Mouse (Mus musculus): ENCODE measurements around the gene Ptcd1. TPM values are rescaled to one million over a fixed set of nuclear protein-coding genes. Genes with fewer than 3 reads are reported as not detected.
A peak's percentile ranks its signal among the peaks of the same experiment; 100 is the strongest.

Ptcd1 gene
- total and polyA plus RNA-seq, 3 experiments, result 11.4 to 13.9 (median 11.7) TPM

- TF ChIP-seq NELFE (IDR thresholded peaks at IDR 0.05; ENCODE audit: low read depth, low read length) (no peak), USF1 (IDR thresholded peaks at IDR 0.05; ENCODE audit: low read depth, low read length) (no peak), POLR2AphosphoS2 (IDR thresholded peaks at IDR 0.05; ENCODE audit: low read depth, low read length) (peak; percentile 13; the same call in 1 of the 2 replicates), POLR2A (IDR thresholded peaks at IDR 0.05; ENCODE audit: low read depth, low read length) (peak; percentile 30; the same call in 1 of the 2 replicates), JUN (IDR thresholded peaks at IDR 0.05; ENCODE audit: insufficient read depth, low read depth, low read length) (no peak)
- DNase-seq (ENCODE audit: extremely low read depth), result no peak
- no peaks in the 10 kb centered on the region for H3K9me3 ChIP-seq (replicated peaks; ENCODE audit: low read length)
- H3K9ac ChIP-seq (ENCODE audit: insufficient read depth, low read depth), result no peak overlapping the region
- in situ Hi-C loops (cut with MboI; ENCODE audit: low pct_ligation_motif_present, low pct_unique_long_range_greater_than_20kb, low sequenced_read_pairs) (no loop called here), dilution Hi-C loops (cut with MboI; ENCODE audit: extremely low pct_ligation_motif_present, extremely low pct_unique_long_range_greater_than_20kb, low sequenced_read_pairs) (no loop called here)
- no peaks in the 10 kb centered on the region for H3K4me1 ChIP-seq (ENCODE audit: control insufficient read depth in 1 of 2, insufficient read depth in 2 of 2)
- H3K27ac ChIP-seq (ENCODE audit: insufficient read depth, low read depth), result no peak overlapping the region
- H3K27me3 ChIP-seq (replicated peaks), result no peaks in the 10 kb centered on the region
- H3K36me3 ChIP-seq (replicated peaks in 1 of 2; ENCODE audit: control insufficient read depth in 1 of 2, insufficient read depth in 1 of 2, low read length in 1 of 2), result peaks cover 92 to 95% of the 10 kb centered on the region in 2 experiments
- no peak overlapping the region for H3K4me2 ChIP-seq (ENCODE audit: insufficient read depth, low read depth, poor library complexity, severe bottlenecking)
- H3K79me2 ChIP-seq (replicated peaks; ENCODE audit: control insufficient read depth, extremely low read depth, insufficient read depth, poor library complexity, severe bottlenecking), result no peaks in the 10 kb centered on the region
- no peak overlapping the region for H3K4me3 ChIP-seq (replicated peaks in 1 of 3; ENCODE audit: low read depth in 2 of 3, low read length in 2 of 3, poor library complexity in 1 of 3)
Measured at GRCm38 (mm10) chr5:145129124-145129523, 37.8 kb downstream of the Ptcd1 start.

- Histone ChIP-seq H3K27ac (ENCODE audit: insufficient read depth, low read depth) (no peak overlapping the region), H3K27me3 (replicated peaks) (no peaks in the 10 kb centered on the region), H3K4me1 (ENCODE audit: control insufficient read depth in 1 of 2, insufficient read depth in 2 of 2) (no peaks in the 10 kb centered on the region), H3K9me3 (replicated peaks; ENCODE audit: low read length) (no peaks in the 10 kb centered on the region), H3K4me2 (ENCODE audit: insufficient read depth, low read depth, poor library complexity, severe bottlenecking) (no peak overlapping the region), H3K79me2 (replicated peaks; ENCODE audit: control insufficient read depth, extremely low read depth, insufficient read depth, poor library complexity, severe bottlenecking) (peaks cover under 1% of the 10 kb centered on the region; the same call in 1 of the 2 replicates), H3K4me3 (replicated peaks in 1 of 3; ENCODE audit: low read depth in 2 of 3, low read length in 2 of 3, poor library complexity in 1 of 3) (no peak overlapping the region), H3K9ac (ENCODE audit: insufficient read depth, low read depth) (no peak overlapping the region), H3K36me3 (replicated peaks in 1 of 2; ENCODE audit: control insufficient read depth in 1 of 2, insufficient read depth in 1 of 2, low read length in 1 of 2) (peaks cover 91 to 96% of the 10 kb centered on the region in 2 experiments)
- no peak for DNase-seq (ENCODE audit: extremely low read depth)
- in situ Hi-C loops (cut with MboI; ENCODE audit: low pct_ligation_motif_present, low pct_unique_long_range_greater_than_20kb, low sequenced_read_pairs) (no loop called here), dilution Hi-C loops (cut with MboI; ENCODE audit: extremely low pct_ligation_motif_present, extremely low pct_unique_long_range_greater_than_20kb, low sequenced_read_pairs) (no loop called here)
- no peak for TF ChIP-seq TBP (conservative IDR thresholded peaks at IDR 0.05; ENCODE audit: low read depth, low read length)
- no peak for TF ChIP-seq MAX (IDR thresholded peaks at IDR 0.05; ENCODE audit: low read length)
- no peak for TF ChIP-seq E2F4 (IDR thresholded peaks at IDR 0.05; ENCODE audit: insufficient replicate concordance, low read depth, low read length)
- TF ChIP-seq SIN3A (IDR thresholded peaks at IDR 0.05; ENCODE audit: low read length), result no peak
- TF ChIP-seq EP300 (IDR thresholded peaks at IDR 0.05; ENCODE audit: low read length), result no peak
- no peak for TF ChIP-seq IRF4 (IDR thresholded peaks at IDR 0.05; ENCODE audit: low read depth, low read length)
- TF ChIP-seq ETS1 (conservative IDR thresholded peaks at IDR 0.05; ENCODE audit: low read depth, low read length), result no peak
- no peak for TF ChIP-seq ZC3H11A (IDR thresholded peaks at IDR 0.05; ENCODE audit: low read depth, low read length)
Measured at GRCm38 (mm10) chr5:145126580-145126979, 40.3 kb downstream of the Ptcd1 start.

- Histone ChIP-seq H3K4me2 (ENCODE audit: insufficient read depth, low read depth, poor library complexity, severe bottlenecking) (no peak overlapping the region), H3K36me3 (replicated peaks in 1 of 2; ENCODE audit: control insufficient read depth in 1 of 2, insufficient read depth in 1 of 2, low read length in 1 of 2) (peaks cover 83 to 99% of the 10 kb centered on the region in 2 experiments), H3K9ac (ENCODE audit: insufficient read depth, low read depth) (no peak overlapping the region), H3K9me3 (replicated peaks; ENCODE audit: low read length) (peaks cover 7% of the 10 kb centered on the region), H3K27me3 (replicated peaks) (no peaks in the 10 kb centered on the region), H3K4me3 (replicated peaks in 1 of 3; ENCODE audit: low read depth in 2 of 3, low read length in 2 of 3, poor library complexity in 1 of 3) (no peak overlapping the region), H3K79me2 (replicated peaks; ENCODE audit: control insufficient read depth, extremely low read depth, insufficient read depth, poor library complexity, severe bottlenecking) (peaks cover 31% of the 10 kb centered on the region), H3K4me1 (ENCODE audit: control insufficient read depth in 1 of 2, insufficient read depth in 2 of 2) (no peaks in the 10 kb centered on the region), H3K27ac (ENCODE audit: insufficient read depth, low read depth) (no peak overlapping the region)
- in situ Hi-C loops (cut with MboI; ENCODE audit: low pct_ligation_motif_present, low pct_unique_long_range_greater_than_20kb, low sequenced_read_pairs), result no loop called here
- TF ChIP-seq MEF2A (IDR thresholded peaks at IDR 0.05; ENCODE audit: borderline replicate concordance, low read depth, low read length) (no peak), PAX5 (IDR thresholded peaks at IDR 0.05; ENCODE audit: low read length) (no peak), EP300 (IDR thresholded peaks at IDR 0.05; ENCODE audit: low read length) (no peak), KAT2A (IDR thresholded peaks at IDR 0.05; ENCODE audit: insufficient replicate concordance, low read length) (no peak)
- dilution Hi-C loops (cut with MboI; ENCODE audit: extremely low pct_ligation_motif_present, extremely low pct_unique_long_range_greater_than_20kb, low sequenced_read_pairs), result no loop called here
- no peak for DNase-seq (ENCODE audit: extremely low read depth)
Measured at GRCm38 (mm10) chr5:145123396-145123795, 43.5 kb downstream of the Ptcd1 start.

Measured in CH12.LX (cell line).